Mouse (Mus musculus) lung, adult 2 months (tissue): ENCODE measurements around the gene Orai2.

ENCODE experiments used
- CTCF ChIP-seq: fragments of 200-500 bp; IDR thresholded peaks from 2 replicates; pipeline ENCODE4 v1.5.1; 2011; ENCODE audit warnings: mild to moderate bottlenecking, low read length, control low read depth; ENCODE audit not compliant: insufficient read depth
- POLR2A ChIP-seq: fragments of 200-500 bp; IDR thresholded peaks from 2 replicates; pipeline ENCODE4 v1.6.1; 2011; ENCODE audit warnings: low read depth, mild to moderate bottlenecking, control low read depth, low read length, borderline replicate concordance; ENCODE audit errors: extremely low read depth

DNA sequence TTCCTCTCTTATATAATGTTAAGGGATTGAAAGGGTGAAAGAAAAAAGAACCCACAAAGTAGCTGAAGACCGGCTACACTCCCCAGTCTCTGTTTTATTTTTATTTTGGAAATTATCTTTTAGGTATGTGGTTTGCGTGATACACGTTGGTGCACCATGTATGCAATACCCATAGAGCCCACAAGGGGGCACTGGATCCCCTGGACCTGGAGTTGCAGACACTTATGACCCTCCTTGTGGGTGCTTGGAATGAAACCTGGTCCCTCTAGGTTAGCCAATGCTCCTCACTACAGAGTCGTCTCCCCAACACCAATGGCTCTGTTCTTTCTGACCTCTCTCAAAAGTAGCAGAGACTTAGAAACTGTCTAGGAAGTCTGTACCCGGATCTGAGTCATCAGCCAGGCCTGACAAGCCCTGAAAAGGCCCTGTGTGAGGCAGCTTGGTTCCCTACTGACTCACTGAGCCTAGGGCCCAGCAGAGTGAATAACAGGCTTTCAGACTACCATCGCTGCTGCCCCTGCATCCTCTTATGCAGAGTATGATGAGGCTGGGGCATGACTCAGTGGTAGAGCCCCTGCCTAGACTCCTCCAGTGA is 27.3 kb downstream of the Orai2 start:
- TF ChIP-seq CTCF: peak; percentile 42
- TF ChIP-seq POLR2A: no peak
